Mouse (Mus musculus) liver, adult 2 months (tissue): ENCODE measurements around the gene Gga2.

ENCODE experiments used
- CTCF ChIP-seq: fragments of 200-500 bp; IDR thresholded peaks from 2 replicates; pipeline ENCODE4 v1.5.1; 2011; ENCODE audit warnings: low read depth, low read length, control low read depth
- POLR2A ChIP-seq: fragments of 200-500 bp; IDR thresholded peaks from 2 replicates; pipeline ENCODE4 v1.6.1; 2011; ENCODE audit warnings: low read length, control low read depth; ENCODE audit not compliant: insufficient read depth; ENCODE audit errors: extremely low read depth

DNA sequence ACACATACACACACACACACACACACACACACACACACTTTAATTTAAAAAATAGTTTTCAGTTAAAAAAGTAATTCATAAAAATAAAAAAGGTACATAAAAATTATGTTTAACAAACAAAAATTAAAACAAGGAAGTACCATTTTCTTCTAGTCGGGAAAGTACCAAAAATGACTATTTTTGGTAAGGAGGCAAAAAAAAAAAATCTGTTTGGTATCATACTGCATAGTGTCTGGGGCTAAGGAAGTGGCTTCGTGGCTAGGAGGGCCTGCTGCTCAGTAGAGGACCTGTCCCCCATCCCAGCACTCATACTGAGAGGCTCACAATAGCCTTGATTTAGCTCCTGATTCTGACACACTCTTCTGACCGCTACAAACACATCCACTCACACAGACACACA lies 49.3 kb downstream of the Gga2 start:
- no peak for TF ChIP-seq CTCF
- no peak for TF ChIP-seq POLR2A
